Mouse (Mus musculus): ENCODE measurements at regions not wholly inside any gene's neighbourhood (a gene's known extent, or its start where the extent isn't known, plus 50 kb on each side); places are given as distances from the start of the nearest gene placed in this dataset.
"Not testable (repeated sequence)": the region's sequence is repeated elsewhere in the genome, so short reads cannot be mapped to it uniquely, and the experiment has no call there.

DNA sequence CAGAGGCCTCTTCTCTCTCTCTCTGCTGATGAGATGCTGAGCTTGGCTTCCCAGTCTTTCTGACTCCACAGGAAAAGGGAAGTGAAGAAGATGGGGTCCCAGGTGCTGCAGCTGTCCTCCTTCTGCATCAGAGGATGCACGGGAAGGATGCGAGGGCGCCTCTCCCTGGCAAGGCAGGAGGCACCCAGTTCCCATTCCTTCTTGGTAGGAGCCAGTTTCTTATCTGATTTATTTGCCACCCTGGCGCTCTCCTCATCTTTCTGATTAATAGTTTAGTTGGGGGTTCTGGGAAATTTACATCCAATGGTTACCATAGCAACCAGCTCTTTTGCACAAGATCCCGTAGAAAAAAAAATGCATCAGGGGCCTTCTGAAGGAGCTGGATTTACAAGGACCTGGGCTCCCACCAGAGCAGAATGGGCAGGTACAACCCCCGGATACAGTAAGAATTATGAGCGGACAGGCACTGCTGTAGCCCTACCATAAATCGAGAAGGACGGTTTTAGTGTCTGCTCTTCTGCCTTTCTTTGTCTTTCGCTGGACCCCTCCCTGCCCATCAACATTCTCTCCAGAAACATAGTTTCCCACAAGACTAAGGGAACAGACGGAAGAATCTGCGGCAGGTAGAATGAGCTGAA, 107.2 kb upstream of the Shb start:
- H3K9ac ChIP-seq (replicated peaks; ENCODE audit: low read length): no peak overlapping the region
- TF ChIP-seq CTCF (IDR thresholded peaks at IDR 0.05; ENCODE audit: low read depth): no peak
- H3K27me3 ChIP-seq (ENCODE audit: insufficient read depth, low read length): no peaks in the 10 kb centered on the region
- WGBS: 63% methylated on average over 12 of the region's 12 CpGs
- 0 out of 2 replicates have a peak, but pooled peaks have one; percentile 48 for ATAC-seq
- no peak overlapping the region for H3K4me2 ChIP-seq (ENCODE audit: low read depth, low read length)
- peak overlapping the region; percentile 38 for H3K27ac ChIP-seq
- H3K9me3 ChIP-seq (ENCODE audit: low read length): no peaks in the 10 kb centered on the region
- no peaks in the 10 kb centered on the region for H3K36me3 ChIP-seq (ENCODE audit: insufficient read depth, low read length)
- H3K4me1 ChIP-seq (ENCODE audit: insufficient read depth, low read length): 0 out of 2 replicates have a peak, but pooled peaks cover 3% of the 10 kb centered on the region
- no peak overlapping the region for H3K4me3 ChIP-seq (ENCODE audit: low read length)
- DNase-seq (ENCODE audit: low spot score): peak; percentile 83

DNA sequence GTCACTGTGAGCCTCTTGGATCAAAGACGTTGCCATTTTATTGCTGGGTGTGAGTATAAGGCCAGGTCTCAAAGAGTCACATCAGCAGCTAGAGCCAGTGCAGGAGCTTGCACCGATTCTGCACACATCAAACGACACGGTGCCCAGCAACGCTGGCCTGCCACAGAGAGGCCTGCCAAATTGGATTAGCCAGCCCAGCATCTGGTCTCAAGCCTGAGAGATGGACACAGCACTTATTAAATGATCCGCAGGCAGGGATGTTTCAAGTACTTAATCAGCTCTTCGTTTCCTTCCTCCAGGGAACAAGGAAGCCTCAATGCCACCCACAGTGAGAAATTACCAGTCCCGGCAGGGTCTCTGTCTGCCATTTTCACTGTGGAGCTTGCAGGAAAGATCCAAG, 106.1 kb upstream of the Shb start:
- 43% methylated on average over 8 of the region's 8 CpGs for WGBS
- Histone ChIP-seq H3K27me3 (ENCODE audit: insufficient read depth, low read length) (no peaks in the 10 kb centered on the region), H3K4me2 (ENCODE audit: low read depth, low read length) (no peak overlapping the region), H3K4me3 (ENCODE audit: low read length) (no peak overlapping the region), H3K9me3 (ENCODE audit: low read length) (no peaks in the 10 kb centered on the region), H3K36me3 (ENCODE audit: insufficient read depth, low read length) (no peaks in the 10 kb centered on the region), H3K9ac (replicated peaks; ENCODE audit: low read length) (no peak overlapping the region), H3K4me1 (ENCODE audit: insufficient read depth, low read length) (0 out of 2 replicates have a peak, but pooled peaks cover 3% of the 10 kb centered on the region), H3K27ac (peak overlapping the region; percentile 38; the same call in 1 of the 2 replicates)
- ATAC-seq (no peak), DNase-seq (ENCODE audit: low spot score) (peak; percentile 19)
- no peak for TF ChIP-seq CTCF (IDR thresholded peaks at IDR 0.05; ENCODE audit: low read depth)

DNA sequence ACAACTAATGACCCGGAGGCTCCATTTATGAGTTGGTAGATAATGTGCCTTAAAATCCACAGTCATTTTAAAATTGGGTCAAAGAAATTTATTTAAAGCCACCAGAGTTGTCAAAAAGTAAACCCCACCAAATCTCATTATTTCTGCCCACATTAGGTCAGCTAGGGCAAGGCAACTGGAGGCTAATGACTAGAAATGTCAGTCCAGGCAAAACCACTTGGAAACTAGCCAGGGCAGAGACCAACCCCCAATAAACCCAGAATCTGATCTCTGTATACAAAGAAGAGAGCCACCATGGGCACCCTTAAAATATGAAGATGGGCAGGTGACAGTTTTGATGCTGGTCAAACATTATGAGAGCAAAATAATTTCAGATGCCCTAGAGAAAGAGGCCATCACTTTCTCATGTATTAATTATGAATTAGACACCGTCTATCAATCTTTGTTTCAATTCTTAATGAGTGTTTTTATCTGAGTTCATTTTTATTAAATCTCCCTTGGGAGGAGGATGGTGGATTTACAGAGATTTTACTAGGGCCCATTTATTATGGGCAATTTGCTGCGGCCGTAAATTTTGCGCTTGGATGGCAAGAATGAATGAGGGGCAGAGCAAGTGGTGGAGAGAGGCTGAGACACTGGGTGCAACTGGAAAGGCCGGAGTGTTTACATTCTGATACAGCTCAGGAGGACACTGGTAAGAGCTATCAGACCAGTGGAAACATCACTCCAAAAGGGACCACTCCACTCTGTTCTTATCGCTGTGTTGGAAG, 99.2 kb upstream of the Shb start:
- ATAC-seq: no peak
- Histone ChIP-seq H3K4me3 (ENCODE audit: low read length) (no peak overlapping the region), H3K9ac (replicated peaks; ENCODE audit: low read length) (no peak overlapping the region), H3K27ac (no peak overlapping the region), H3K4me1 (ENCODE audit: insufficient read depth, low read length) (no peaks in the 10 kb centered on the region), H3K27me3 (ENCODE audit: insufficient read depth, low read length) (no peaks in the 10 kb centered on the region), H3K4me2 (ENCODE audit: low read depth, low read length) (no peak overlapping the region), H3K9me3 (ENCODE audit: low read length) (no peaks in the 10 kb centered on the region), H3K36me3 (ENCODE audit: insufficient read depth, low read length) (no peaks in the 10 kb centered on the region)
- WGBS: 56% methylated on average over 7 of the region's 7 CpGs
- no peak for DNase-seq (ENCODE audit: low spot score)
- TF ChIP-seq CTCF (IDR thresholded peaks at IDR 0.05; ENCODE audit: low read depth): no peak

DNA sequence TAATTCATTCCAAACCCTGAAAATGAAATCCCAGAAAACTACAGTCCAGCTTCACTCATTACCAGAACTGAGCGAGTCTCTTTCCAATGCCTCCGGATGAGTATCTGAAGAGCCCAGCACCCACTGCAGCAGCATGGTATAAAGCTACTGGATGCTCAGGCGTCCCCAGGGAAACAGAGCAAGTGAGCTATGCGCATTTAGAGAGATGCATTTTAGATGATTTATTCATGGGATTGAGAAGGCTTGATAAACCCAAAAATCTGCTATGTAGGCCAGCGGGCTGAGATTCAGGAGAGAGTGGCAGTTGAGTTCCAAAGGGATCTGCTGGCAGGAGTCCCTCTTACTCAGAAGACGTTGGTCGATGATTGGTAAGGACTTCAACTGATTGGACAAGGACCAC, 93.4 kb upstream of the Shb start:
- ATAC-seq (no peak), DNase-seq (ENCODE audit: low spot score) (no peak)
- Histone ChIP-seq H3K9me3 (ENCODE audit: low read length) (no peaks in the 10 kb centered on the region), H3K4me1 (ENCODE audit: insufficient read depth, low read length) (no peaks in the 10 kb centered on the region), H3K9ac (replicated peaks; ENCODE audit: low read length) (no peak overlapping the region), H3K27ac (no peak overlapping the region), H3K4me2 (ENCODE audit: low read depth, low read length) (no peak overlapping the region), H3K4me3 (ENCODE audit: low read length) (no peak overlapping the region), H3K27me3 (ENCODE audit: insufficient read depth, low read length) (no peaks in the 10 kb centered on the region), H3K36me3 (ENCODE audit: insufficient read depth, low read length) (no peaks in the 10 kb centered on the region)
- 81% methylated on average over 7 of the region's 7 CpGs for WGBS
- TF ChIP-seq CTCF (IDR thresholded peaks at IDR 0.05; ENCODE audit: low read depth): no peak

DNA sequence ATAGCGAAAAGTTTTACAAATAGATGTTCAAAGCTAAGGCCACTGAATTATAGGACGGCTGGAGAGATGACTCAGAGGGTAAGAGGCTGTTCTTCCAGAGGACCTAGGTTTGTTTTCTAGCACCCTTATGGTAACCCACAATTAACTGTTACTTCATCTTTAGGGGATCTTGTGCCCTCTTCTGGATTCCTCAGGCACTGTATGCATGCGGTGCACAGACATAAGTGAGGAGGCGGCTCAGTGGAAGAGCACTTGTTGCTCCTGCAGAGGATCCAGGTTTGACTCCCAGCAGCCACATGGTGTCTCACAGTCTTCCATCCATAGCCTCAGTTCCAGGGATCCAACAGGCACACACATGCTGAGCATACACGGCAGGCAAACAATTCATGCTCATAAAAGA, 89.7 kb upstream of the Shb start:
- Histone ChIP-seq H3K4me3 (ENCODE audit: low read length) (no peak overlapping the region), H3K4me2 (ENCODE audit: low read depth, low read length) (no peak overlapping the region), H3K36me3 (ENCODE audit: insufficient read depth, low read length) (no peaks in the 10 kb centered on the region), H3K27me3 (ENCODE audit: insufficient read depth, low read length) (no peaks in the 10 kb centered on the region), H3K27ac (no peak overlapping the region), H3K9ac (replicated peaks; ENCODE audit: low read length) (no peak overlapping the region), H3K4me1 (ENCODE audit: insufficient read depth, low read length) (no peaks in the 10 kb centered on the region; the same call in 1 of the 2 replicates), H3K9me3 (ENCODE audit: low read length) (no peaks in the 10 kb centered on the region)
- 91% methylated on average over 5 of the region's 5 CpGs for WGBS
- DNase-seq (ENCODE audit: low spot score) (no peak), ATAC-seq (no peak)
- no peak for TF ChIP-seq CTCF (IDR thresholded peaks at IDR 0.05; ENCODE audit: low read depth)

DNA sequence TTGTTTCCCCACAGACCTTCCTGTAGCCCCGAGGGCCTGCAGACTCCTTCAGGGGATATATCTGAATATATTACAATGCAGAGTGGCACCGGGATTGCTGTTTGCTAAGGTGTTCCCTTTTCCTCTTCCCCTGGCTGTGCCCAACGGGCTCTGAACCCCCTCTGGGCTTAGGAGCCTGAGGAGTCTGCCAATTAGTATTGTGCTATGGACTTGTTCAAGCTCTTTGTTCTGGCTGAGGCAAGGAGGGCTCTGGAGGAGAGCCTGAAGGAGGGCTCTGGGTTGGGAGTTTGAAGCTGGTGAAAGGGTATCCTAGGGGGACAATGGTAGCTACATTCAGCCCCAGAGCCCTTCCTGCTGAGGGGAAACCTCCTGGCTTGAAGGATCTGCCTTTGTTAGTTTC, 84.9 kb upstream of the Shb start:
- H3K4me3 ChIP-seq (ENCODE audit: low read length): no peak overlapping the region
- TF ChIP-seq CTCF (IDR thresholded peaks at IDR 0.05; ENCODE audit: low read depth): no peak
- H3K4me1 ChIP-seq (ENCODE audit: insufficient read depth, low read length): no peaks in the 10 kb centered on the region; the same call in 1 of the 2 replicates
- no peak overlapping the region for H3K9ac ChIP-seq (replicated peaks; ENCODE audit: low read length)
- no peaks in the 10 kb centered on the region for H3K36me3 ChIP-seq (ENCODE audit: insufficient read depth, low read length)
- no peaks in the 10 kb centered on the region for H3K27me3 ChIP-seq (ENCODE audit: insufficient read depth, low read length)
- no peak overlapping the region for H3K27ac ChIP-seq
- no peak overlapping the region for H3K4me2 ChIP-seq (ENCODE audit: low read depth, low read length)
- H3K9me3 ChIP-seq (ENCODE audit: low read length): no peaks in the 10 kb centered on the region
- no peak for DNase-seq (ENCODE audit: low spot score)
- WGBS: 28% methylated on average over 3 of the region's 3 CpGs
- ATAC-seq: no peak

DNA sequence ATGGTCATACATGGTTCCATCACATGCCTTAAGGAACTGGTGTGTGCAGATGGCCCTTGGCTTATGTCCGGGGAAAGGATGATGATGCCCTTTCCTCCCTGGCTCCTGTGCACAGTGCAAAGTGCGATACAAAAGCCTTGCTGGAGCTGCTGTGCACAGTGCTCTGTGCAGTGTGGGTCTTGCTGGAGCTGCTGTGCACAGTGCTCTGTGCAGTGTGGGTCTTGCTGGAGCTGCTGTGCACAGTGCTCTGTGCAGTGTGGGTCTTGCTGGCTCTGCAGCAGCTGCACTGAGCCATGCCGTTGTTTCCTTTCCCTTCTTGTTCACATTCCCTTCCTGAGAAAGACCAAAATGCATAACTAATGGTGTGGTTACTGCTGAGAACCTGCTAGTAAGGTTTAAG, 81.2 kb upstream of the Shb start:
- H3K27ac ChIP-seq; H3K4me3 ChIP-seq (ENCODE audit: low read length); H3K9ac ChIP-seq (replicated peaks; ENCODE audit: low read length); H3K9me3 ChIP-seq (ENCODE audit: low read length); DNase-seq (ENCODE audit: low spot score); H3K27me3 ChIP-seq (ENCODE audit: insufficient read depth, low read length); H3K4me2 ChIP-seq (ENCODE audit: low read depth, low read length); H3K36me3 ChIP-seq (ENCODE audit: insufficient read depth, low read length); H3K4me1 ChIP-seq (ENCODE audit: insufficient read depth, low read length): not testable (repeated sequence)
- ATAC-seq: 0 out of 2 replicates have a peak, but pooled peaks have one; percentile 55
- 67% methylated on average over 3 of the region's 3 CpGs for WGBS
